Mouse (Mus musculus): Measurements from ENCODE around the gene Slc17a4. TPM values are rescaled to one million over a fixed set of nuclear protein-coding genes. Genes with fewer than 3 reads are reported as not detected.

Gene Slc17a4
- not detected in 2 replicates for polyA plus RNA-seq (2014; fragmentation: Nextera tagmentation; extraction: Ambion mirVana)

GRCm38 (mm10) chr13:23914376-23915167 is at the start of gene Slc17a4:
Gene Slc17a4, minus strand, starts transcription at chr13:23915009.
- 74% methylated on average over 9 of the region's 9 CpGs for WGBS
- H3K27ac ChIP-seq (ENCODE audit: low read depth, low read length), result no peak within 1 kb of the TSS
- DNase-seq (ENCODE audit: low spot score), result no peak
- no peak within 1 kb of the TSS for H3K4me2 ChIP-seq (ENCODE audit: low read length)
- no peaks in the 10 kb centered on the region for H3K4me1 ChIP-seq (ENCODE audit: control insufficient read depth, insufficient read depth, low read length)
- no peak within 1 kb of the TSS for H3K4me3 ChIP-seq (ENCODE audit: low read depth, low read length)
- H3K27me3 ChIP-seq (replicated peaks; ENCODE audit: control insufficient read depth, insufficient read depth, low read length), result no peaks in the 10 kb centered on the region
- no peak within 1 kb of the TSS for H3K9ac ChIP-seq (ENCODE audit: low read length)
- no peak for ATAC-seq
- no peaks in the 10 kb centered on the region for H3K9me3 ChIP-seq (replicated peaks; ENCODE audit: control insufficient read depth, low read length)
- H3K36me3 ChIP-seq (ENCODE audit: control insufficient read depth, insufficient read depth, low read length), result no peaks in the 10 kb centered on the region

GRCm38 (mm10) chr13:23959776-23960175 is 45.0 kb upstream of the Slc17a4 start:
- DNase-seq (ENCODE audit: low spot score), result peak; percentile 38
- no peak overlapping the region for H3K27ac ChIP-seq (ENCODE audit: low read depth, low read length)
- peak; percentile 57; the same call in 1 of the 2 replicates for ATAC-seq

DNA sequence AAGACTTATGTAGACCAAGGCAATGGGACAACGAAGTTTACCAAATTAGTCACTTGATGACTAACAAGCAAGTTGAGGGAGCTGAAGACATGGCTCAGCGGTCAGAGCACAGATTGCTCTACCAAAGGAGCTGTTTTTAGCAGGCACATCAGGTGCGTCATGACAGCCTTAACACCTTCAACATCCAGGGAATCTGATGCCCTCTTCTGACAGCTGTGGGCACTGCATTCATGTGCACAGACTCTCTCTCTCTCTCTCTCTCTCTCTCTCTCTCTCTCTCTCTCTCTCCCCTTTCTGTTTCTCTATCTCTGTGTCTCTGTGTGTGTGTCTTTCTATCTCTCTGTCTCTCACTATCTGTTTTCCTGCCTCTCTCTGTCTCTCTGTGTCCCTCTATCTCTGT is 36.1 kb upstream of the Slc17a4 start:
- no peak overlapping the region for H3K4me3 ChIP-seq (ENCODE audit: low read depth, low read length)
- H3K9ac ChIP-seq (ENCODE audit: low read length), result no peak overlapping the region
- 74% methylated on average over 3 of the region's 3 CpGs for WGBS
- DNase-seq (ENCODE audit: low spot score) (no peak), ATAC-seq (no peak)
- no peaks in the 10 kb centered on the region for H3K9me3 ChIP-seq (replicated peaks; ENCODE audit: control insufficient read depth, low read length)
- H3K4me1 ChIP-seq (ENCODE audit: control insufficient read depth, insufficient read depth, low read length), result no peaks in the 10 kb centered on the region
- H3K27me3 ChIP-seq (replicated peaks; ENCODE audit: control insufficient read depth, insufficient read depth, low read length), result no peaks in the 10 kb centered on the region
- no peak overlapping the region for H3K4me2 ChIP-seq (ENCODE audit: low read length)
- H3K27ac ChIP-seq (ENCODE audit: low read depth, low read length), result no peak overlapping the region
- no peaks in the 10 kb centered on the region for H3K36me3 ChIP-seq (ENCODE audit: control insufficient read depth, insufficient read depth, low read length)

More at GRCm38 (mm10) chr13:23959776-23960175, 45.0 kb upstream of the Slc17a4 start:
- H3K4me2 ChIP-seq (ENCODE audit: low read length), result no peak overlapping the region
- WGBS, result 28% methylated on average over 2 of the region's 2 CpGs
- H3K36me3 ChIP-seq (ENCODE audit: control insufficient read depth, insufficient read depth, low read length), result no peaks in the 10 kb centered on the region
- H3K9ac ChIP-seq (ENCODE audit: low read length), result no peak overlapping the region
- no peak overlapping the region for H3K4me3 ChIP-seq (ENCODE audit: low read depth, low read length)
- H3K4me1 ChIP-seq (ENCODE audit: control insufficient read depth, insufficient read depth, low read length), result no peaks in the 10 kb centered on the region
- no peaks in the 10 kb centered on the region for H3K27me3 ChIP-seq (replicated peaks; ENCODE audit: control insufficient read depth, insufficient read depth, low read length)
- H3K9me3 ChIP-seq (replicated peaks; ENCODE audit: control insufficient read depth, low read length), result no peaks in the 10 kb centered on the region

- ATAC-seq (peak; percentile 78; the same call in 1 of the 2 replicates), DNase-seq (ENCODE audit: low spot score) (peak; percentile 79)
- H3K9ac ChIP-seq (ENCODE audit: low read length), result no peak overlapping the region
- no peaks in the 10 kb centered on the region for H3K4me1 ChIP-seq (ENCODE audit: control insufficient read depth, insufficient read depth, low read length)
- H3K4me2 ChIP-seq (ENCODE audit: low read length), result no peak overlapping the region
- H3K27ac ChIP-seq (ENCODE audit: low read depth, low read length), result no peak overlapping the region
- H3K27me3 ChIP-seq (replicated peaks; ENCODE audit: control insufficient read depth, insufficient read depth, low read length), result no peaks in the 10 kb centered on the region
- no peak overlapping the region for H3K4me3 ChIP-seq (ENCODE audit: low read depth, low read length)
- no peaks in the 10 kb centered on the region for H3K9me3 ChIP-seq (replicated peaks; ENCODE audit: control insufficient read depth, low read length)
- 42% methylated on average over 14 of the region's 14 CpGs for WGBS
- H3K36me3 ChIP-seq (ENCODE audit: control insufficient read depth, insufficient read depth, low read length), result no peaks in the 10 kb centered on the region
Observed at GRCm38 (mm10) chr13:23949484-23950246, 34.9 kb upstream of the Slc17a4 start.

- H3K27ac ChIP-seq (ENCODE audit: low read depth, low read length), result no peak overlapping the region
- H3K4me1 ChIP-seq (ENCODE audit: control insufficient read depth, insufficient read depth, low read length), result no peaks in the 10 kb centered on the region
- H3K9ac ChIP-seq (ENCODE audit: low read length), result no peak overlapping the region
- no peaks in the 10 kb centered on the region for H3K27me3 ChIP-seq (replicated peaks; ENCODE audit: control insufficient read depth, insufficient read depth, low read length)
- H3K9me3 ChIP-seq (replicated peaks; ENCODE audit: control insufficient read depth, low read length), result no peaks in the 10 kb centered on the region
- H3K4me2 ChIP-seq (ENCODE audit: low read length), result no peak overlapping the region
- WGBS, result 16% methylated on average over 2 of the region's 2 CpGs
- no peak for ATAC-seq
- DNase-seq (ENCODE audit: low spot score), result no peak
- H3K4me3 ChIP-seq (ENCODE audit: low read depth, low read length), result no peak overlapping the region
- no peaks in the 10 kb centered on the region for H3K36me3 ChIP-seq (ENCODE audit: control insufficient read depth, insufficient read depth, low read length)
Observed at GRCm38 (mm10) chr13:23946254-23946653, 31.4 kb upstream of the Slc17a4 start.

DNA sequence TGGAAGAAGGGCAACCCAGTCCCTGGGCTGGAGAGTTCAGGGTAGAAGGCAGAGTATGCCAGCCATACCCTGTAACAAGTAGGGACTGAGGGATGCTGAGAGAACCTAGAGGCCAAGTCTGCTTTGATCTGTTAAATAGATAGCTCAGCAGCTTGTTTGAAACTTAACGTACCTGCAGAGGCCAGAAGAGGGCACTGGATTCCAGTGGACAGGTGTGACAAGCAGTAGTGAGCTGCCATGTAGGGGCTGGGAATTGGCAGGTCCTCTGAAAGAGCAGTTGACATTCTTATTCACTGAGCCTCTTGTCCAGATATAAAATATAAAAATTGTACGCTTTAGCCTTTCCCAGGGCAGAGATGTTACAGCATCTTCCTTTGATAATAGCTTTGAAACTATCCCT is 28.1 kb upstream of the Slc17a4 start:
- DNase-seq (ENCODE audit: low spot score) (peak; percentile 19), ATAC-seq (no peak)
- H3K4me3 ChIP-seq (ENCODE audit: low read depth, low read length), result no peak overlapping the region
- H3K9me3 ChIP-seq (replicated peaks; ENCODE audit: control insufficient read depth, low read length), result no peaks in the 10 kb centered on the region
- H3K9ac ChIP-seq (ENCODE audit: low read length), result no peak overlapping the region
- H3K36me3 ChIP-seq (ENCODE audit: control insufficient read depth, insufficient read depth, low read length), result no peaks in the 10 kb centered on the region
- H3K4me1 ChIP-seq (ENCODE audit: control insufficient read depth, insufficient read depth, low read length), result no peaks in the 10 kb centered on the region; the same call in 1 of the 2 replicates
- 56% methylated on average over 2 of the region's 2 CpGs for WGBS
- H3K27ac ChIP-seq (ENCODE audit: low read depth, low read length), result no peak overlapping the region
- no peaks in the 10 kb centered on the region for H3K27me3 ChIP-seq (replicated peaks; ENCODE audit: control insufficient read depth, insufficient read depth, low read length)
- no peak overlapping the region for H3K4me2 ChIP-seq (ENCODE audit: low read length)

DNA sequence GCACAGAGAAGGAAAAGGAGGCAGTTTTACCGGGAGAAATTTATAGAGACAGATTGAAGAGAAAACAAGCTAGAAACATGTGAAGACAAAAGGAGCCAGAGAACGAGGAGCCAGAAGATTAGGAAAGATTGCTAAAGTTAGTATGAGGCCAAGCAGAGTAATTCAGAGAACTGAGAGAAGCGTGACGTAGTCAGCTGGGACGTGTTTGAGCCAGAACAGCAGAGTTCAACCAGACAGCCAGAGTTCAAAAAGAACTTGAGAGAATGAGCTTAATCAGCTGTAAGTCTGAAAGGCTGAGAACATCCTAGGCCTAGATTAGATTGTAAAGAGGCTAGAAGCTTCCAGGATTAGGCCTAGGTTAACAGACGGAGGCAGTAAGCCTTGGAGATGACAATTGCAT is 25.5 kb upstream of the Slc17a4 start:
- Histone ChIP-seq H3K4me2 (ENCODE audit: low read length) (no peak overlapping the region), H3K4me1 (ENCODE audit: control insufficient read depth, insufficient read depth, low read length) (no peaks in the 10 kb centered on the region; the same call in 1 of the 2 replicates), H3K4me3 (ENCODE audit: low read depth, low read length) (no peak overlapping the region), H3K9me3 (replicated peaks; ENCODE audit: control insufficient read depth, low read length) (no peaks in the 10 kb centered on the region), H3K9ac (ENCODE audit: low read length) (no peak overlapping the region), H3K27ac (ENCODE audit: low read depth, low read length) (no peak overlapping the region), H3K36me3 (ENCODE audit: control insufficient read depth, insufficient read depth, low read length) (no peaks in the 10 kb centered on the region), H3K27me3 (replicated peaks; ENCODE audit: control insufficient read depth, insufficient read depth, low read length) (no peaks in the 10 kb centered on the region)
- DNase-seq (ENCODE audit: low spot score), result no peak
- 49% methylated on average over 6 of the region's 6 CpGs for WGBS
- ATAC-seq, result no peak

GRCm38 (mm10) chr13:23938699-23939098 is 23.9 kb upstream of the Slc17a4 start:
- Histone ChIP-seq H3K9ac (ENCODE audit: low read length) (no peak overlapping the region), H3K36me3 (ENCODE audit: control insufficient read depth, insufficient read depth, low read length) (no peaks in the 10 kb centered on the region), H3K27me3 (replicated peaks; ENCODE audit: control insufficient read depth, insufficient read depth, low read length) (no peaks in the 10 kb centered on the region), H3K4me2 (ENCODE audit: low read length) (no peak overlapping the region), H3K9me3 (replicated peaks; ENCODE audit: control insufficient read depth, low read length) (no peaks in the 10 kb centered on the region), H3K4me1 (ENCODE audit: control insufficient read depth, insufficient read depth, low read length) (no peaks in the 10 kb centered on the region; the same call in 1 of the 2 replicates), H3K27ac (ENCODE audit: low read depth, low read length) (no peak overlapping the region), H3K4me3 (ENCODE audit: low read depth, low read length) (no peak overlapping the region)
- 88% methylated on average over 1 of the region's 1 CpGs for WGBS
- DNase-seq (ENCODE audit: low spot score) (peak; percentile 70), ATAC-seq (peak; percentile 52; the same call in 1 of the 2 replicates)

- Histone ChIP-seq H3K27ac (ENCODE audit: low read depth, low read length) (no peak within 1 kb of the TSS), H3K27me3 (replicated peaks; ENCODE audit: control insufficient read depth, insufficient read depth, low read length) (no peaks in the 10 kb centered on the region), H3K9me3 (replicated peaks; ENCODE audit: control insufficient read depth, low read length) (no peaks in the 10 kb centered on the region), H3K9ac (ENCODE audit: low read length) (no peak within 1 kb of the TSS), H3K4me2 (ENCODE audit: low read length) (no peak within 1 kb of the TSS), H3K36me3 (ENCODE audit: control insufficient read depth, insufficient read depth, low read length) (no peaks in the 10 kb centered on the region), H3K4me3 (ENCODE audit: low read depth, low read length) (no peak within 1 kb of the TSS), H3K4me1 (ENCODE audit: control insufficient read depth, insufficient read depth, low read length) (no peaks in the 10 kb centered on the region; the same call in 1 of the 2 replicates)
- DNase-seq (ENCODE audit: low spot score), result no peak
- 96% methylated on average over 10 of the region's 10 CpGs for WGBS
- ATAC-seq, result no peak
Observed at GRCm38 (mm10) chr13:23934211-23934520, 19.4 kb upstream of the Slc17a4 start, which contains the start of gene Hist1h2aa. Gene Hist1h2aa, plus strand, starts transcription at chr13:23934462.
